Mouse (Mus musculus): Measurements from ENCODE around the gene Ugt1a6a. TPM values are rescaled to one million over a fixed set of nuclear protein-coding genes. Genes with fewer than 3 reads are reported as not detected.
"Not testable (repeated sequence)": the region's sequence is repeated elsewhere in the genome, so short reads cannot be mapped to it uniquely, and the experiment has no call there.

Ugt1a6a gene
- total RNA-seq, 2 experiments from 2014 or later = 6.5 to 7.2 TPM

GRCm38 (mm10) chr1:88133908-88134456 lies 627 bp upstream of the Ugt1a6a start:
- no peak for ATAC-seq (ENCODE audit: poor library complexity, severe bottlenecking)

GRCm38 (mm10) chr1:88135229-88135904 lies 758 bp downstream of the Ugt1a6a start:
- not testable (repeated sequence) for ATAC-seq (ENCODE audit: poor library complexity, severe bottlenecking)

- ATAC-seq (ENCODE audit: poor library complexity, severe bottlenecking) = no peak
These were observed 2.0 kb downstream of the Ugt1a6a start for GRCm38 (mm10) chr1:88136646-88137045.

- no peak for ATAC-seq (ENCODE audit: poor library complexity, severe bottlenecking)
These were observed 2.7 kb downstream of the Ugt1a6a start for GRCm38 (mm10) chr1:88137264-88137663.

- no peak for ATAC-seq (ENCODE audit: poor library complexity, severe bottlenecking)
These were observed 3.5 kb downstream of the Ugt1a6a start for GRCm38 (mm10) chr1:88138145-88138544.

GRCm38 (mm10) chr1:88140492-88140891 lies 5.9 kb downstream of the Ugt1a6a start:
- 0 out of 2 replicates have a peak, but pooled peaks have one; percentile 53 for ATAC-seq (ENCODE audit: poor library complexity, severe bottlenecking)

- peak; percentile 83 for ATAC-seq (ENCODE audit: poor library complexity, severe bottlenecking)
These were observed 9.5 kb downstream of the Ugt1a6a start for GRCm38 (mm10) chr1:88143966-88144675.

GRCm38 (mm10) chr1:88145278-88145677 lies 10.7 kb downstream of the Ugt1a6a start:
- not testable (repeated sequence) for ATAC-seq (ENCODE audit: poor library complexity, severe bottlenecking)

- peak; percentile 69 for ATAC-seq (ENCODE audit: poor library complexity, severe bottlenecking)
These were observed 15.5 kb downstream of the Ugt1a6a start for GRCm38 (mm10) chr1:88150133-88150532.

GRCm38 (mm10) chr1:88158430-88158829 lies 23.8 kb downstream of the Ugt1a6a start:
- ATAC-seq (ENCODE audit: poor library complexity, severe bottlenecking) = no peak

- no peak for ATAC-seq (ENCODE audit: poor library complexity, severe bottlenecking)
These were observed 31.1 kb downstream of the Ugt1a6a start, which contains the start of gene Ugt1a5 for GRCm38 (mm10) chr1:88165711-88166110. TSS of gene Ugt1a5 (plus strand) at chr1:88166012.

- not testable (repeated sequence) for ATAC-seq (ENCODE audit: poor library complexity, severe bottlenecking)
These were observed 37.6 kb downstream of the Ugt1a6a start for GRCm38 (mm10) chr1:88172190-88172589.

GRCm38 (mm10) chr1:88179657-88180056 lies 45.0 kb downstream of the Ugt1a6a start:
- ATAC-seq (ENCODE audit: poor library complexity, severe bottlenecking) = no peak

- no peak for ATAC-seq (ENCODE audit: poor library complexity, severe bottlenecking)
These were observed 51.8 kb downstream of the Ugt1a6a start for GRCm38 (mm10) chr1:88186325-88186935.

- no peak for ATAC-seq (ENCODE audit: poor library complexity, severe bottlenecking)
These were observed 57.5 kb downstream of the Ugt1a6a start for GRCm38 (mm10) chr1:88192136-88192535.

- no peak for ATAC-seq (ENCODE audit: poor library complexity, severe bottlenecking)
These were observed 61.1 kb downstream of the Ugt1a6a start for GRCm38 (mm10) chr1:88195687-88196086.

- no peak for ATAC-seq (ENCODE audit: poor library complexity, severe bottlenecking)
These were observed 62.8 kb downstream of the Ugt1a6a start for GRCm38 (mm10) chr1:88197443-88197842.

GRCm38 (mm10) chr1:88199996-88200395 lies 65.4 kb downstream of the Ugt1a6a start:
- ATAC-seq (ENCODE audit: poor library complexity, severe bottlenecking) = no peak

- ATAC-seq (ENCODE audit: poor library complexity, severe bottlenecking) = no peak
These were observed 65.8 kb downstream of the Ugt1a6a start, which contains the start of gene Ugt1a2 for GRCm38 (mm10) chr1:88200456-88200855. TSS of gene Ugt1a2 (plus strand) at chr1:88200601.

- ATAC-seq (ENCODE audit: poor library complexity, severe bottlenecking) = peak; percentile 72
These were observed 70.8 kb downstream of the Ugt1a6a start, which contains the start of gene Dnajb3 for GRCm38 (mm10) chr1:88205294-88205922. TSS of gene Dnajb3 (minus strand) at chr1:88205782.

Measured in megakaryocyte, adult 5-6 weeks (primary cell).